Comparison of ENCODE assay signal across 7 mouse cellular contexts in genomic region chr6:29211146-29211545, GRCm38 (mm10). TPM values are rescaled to one million over a fixed set of nuclear protein-coding genes. Genes with fewer than 3 reads are reported as not detected.
A peak's percentile ranks its signal among the peaks of the same experiment; 100 is the strongest.
DNase-seq lines count a peak whose midpoint lies in the region; ATAC-seq and TF ChIP-seq lines count a peak whose summit lies in the region.

No protein-coding gene starts in this region.

- TF ChIP-seq POLR2A in spleen, adult 2 months (IDR thresholded peaks at IDR 0.05; ENCODE audit: low read depth, low read length), result no peak

- peaks cover 1% of the 10 kb centered on the region; the same call in 1 of the 2 replicates for H3K36me3 ChIP-seq in spleen, adult 2 months (ENCODE audit: control insufficient read depth, insufficient read depth, low read length)
- peaks cover 6% of the 10 kb centered on the region for H3K36me3 ChIP-seq in neural tube, embryonic 14.5 days (ENCODE audit: control insufficient read depth, insufficient read depth, low read length)

- no peak for ATAC-seq in neural tube, embryonic 14.5 days (ENCODE audit: low read depth)

- no peak for TF ChIP-seq CTCF in spleen, adult 2 months (IDR thresholded peaks at IDR 0.05; ENCODE audit: extremely low read depth, insufficient read depth, insufficient read length, insufficient replicate concordance)

- peaks cover 9% of the 10 kb centered on the region for H3K4me1 ChIP-seq in spleen, adult 2 months (ENCODE audit: control insufficient read depth, insufficient read depth, insufficient read length)
- H3K4me1 ChIP-seq in neural tube, embryonic 14.5 days (ENCODE audit: control insufficient read depth, insufficient read depth, low read length), result peaks cover 22% of the 10 kb centered on the region; the same call in 1 of the 2 replicates

- H3K9ac ChIP-seq in neural tube, embryonic 14.5 days (replicated peaks; ENCODE audit: low read depth, low read length), result peak overlapping the region; percentile 65

- peak overlapping the region; percentile 73 for H3K4me3 ChIP-seq in spleen, adult 2 months (ENCODE audit: extremely low read depth, insufficient read depth, insufficient read length)
- peak overlapping the region; percentile 65 for H3K4me3 ChIP-seq in neural tube, embryonic 14.5 days (ENCODE audit: low read depth, low read length)

- no peaks in the 10 kb centered on the region for H3K27me3 ChIP-seq in spleen, adult 2 months (ENCODE audit: control insufficient read depth, insufficient read depth, low read length)
- peaks cover 7% of the 10 kb centered on the region; the same call in 1 of the 2 replicates for H3K27me3 ChIP-seq in neural tube, embryonic 14.5 days (ENCODE audit: control insufficient read depth, insufficient read depth, low read length)

- peak overlapping the region; percentile 89 for H3K4me2 ChIP-seq in neural tube, embryonic 14.5 days (ENCODE audit: low read depth, low read length)

- H3K27ac ChIP-seq in spleen, adult 2 months (ENCODE audit: insufficient read depth, low read length), result no peak overlapping the region
- peak overlapping the region; percentile 83 for H3K27ac ChIP-seq in neural tube, embryonic 14.5 days (ENCODE audit: low read depth, low read length)

- intact Hi-C loops in left cerebral cortex, postnatal 4 days (cut with DNase I), result no loop called here

- no peak for DNase-seq in spleen, adult 2 months (ENCODE audit: low read depth in 1 of 2, low spot score in 2 of 2)
- no peak for DNase-seq in spleen, adult 18-20 months
- DNase-seq in cerebellum, postnatal 25 days, result peak; percentile 71 to 77
- DNase-seq in induced T-regulatory cell, adult 2 months (ENCODE audit: low read depth), result peak; percentile 50
- DNase-seq in frontal cortex, postnatal 10 days (ENCODE audit: low spot score in 2 of 2), result no peak
- DNase-seq in left cerebral cortex, postnatal 4 days, result no peak

- 16% methylated on average over 7 of the region's 7 CpGs for WGBS in spleen, adult 2 months
- 24% methylated on average over 7 of the region's 7 CpGs for WGBS in neural tube, embryonic 14.5 days

- H3K9me3 ChIP-seq in neural tube, embryonic 14.5 days (ENCODE audit: control insufficient read depth, low read length), result no peaks in the 10 kb centered on the region

RNA-seq across cellular contexts. Expression of gene Impdh1, which starts 5.0 kb away (rescaled TPM):
- polyA plus RNA-seq in spleen, adult 2 months (2012; rRNA removed), result 40.7 and 46.7 TPM in 2 replicates
- 77.6 and 83.7 TPM in 2 replicates for polyA plus RNA-seq in neural tube, embryonic 14.5 days (2014; fragmentation: Nextera tagmentation; extraction: Ambion mirVana)
- total RNA-seq in left cerebral cortex, postnatal 4 days (2021), result 10 to 100 TPM; 92.7 to 96.6 TPM

RNA-seq across cellular contexts. Expression of gene Prrt4, which starts 31.8 kb away (rescaled TPM):
- 0.20 and 0.25 TPM in 2 replicates for polyA plus RNA-seq in spleen, adult 2 months (2012; rRNA removed)
- polyA plus RNA-seq in neural tube, embryonic 14.5 days (2014; fragmentation: Nextera tagmentation; extraction: Ambion mirVana), result 8.9 and 14.7 TPM in 2 replicates
- 10 to 100 TPM; 15.1 to 19.1 TPM for total RNA-seq in left cerebral cortex, postnatal 4 days (2021)

RNA-seq across cellular contexts. Expression of gene Rbm28, which starts 46.3 kb away (rescaled TPM):
- 3.6 and 4.2 TPM in 2 replicates for polyA plus RNA-seq in spleen, adult 2 months (2012; rRNA removed)
- 44.5 and 55.4 TPM in 2 replicates for polyA plus RNA-seq in neural tube, embryonic 14.5 days (2014; fragmentation: Nextera tagmentation; extraction: Ambion mirVana)
- total RNA-seq in left cerebral cortex, postnatal 4 days (2021), result 10 to 100 TPM; 44.5 to 51.7 TPM

Comparison
In these comparisons a context has a peak if more than half of its experiments do, and no peak if none do; other contexts are left out.
1. DNase-seq: peak in cerebellum, postnatal 25 days (2 of 2) and induced T-regulatory cell, adult 2 months (single experiment); none in spleen, adult 2 months (0 of 2), spleen, adult 18-20 months (0 of 2), frontal cortex, postnatal 10 days (0 of 2) and left cerebral cortex, postnatal 4 days (single experiment).